Mouse (Mus musculus) cerebellum, postnatal 4 days (tissue): Measurements from ENCODE around the gene Golgb1.
"Not testable (repeated sequence)": the region's sequence is repeated elsewhere in the genome, so short reads cannot be mapped to it uniquely, and the experiment has no call there.

Experiments
- DNase-seq, 2 experiments: peaks; one replicate each; pipeline ENCODE4 v3.0.0; 2022; ENCODE audit warnings: low spot score in 2 of 2, mixed read lengths in 1 of 2

Golgb1 gene

GRCm38 (mm10) chr16:36874583-36875275, at the start of gene Golgb1, which contains the start of gene Eaf2:
Gene Golgb1, plus strand, starts transcription at chr16:36875140.
Gene Eaf2, minus strand, starts transcription at chr16:36875003.
- peak; percentile 73 to 90 for DNase-seq

GRCm38 (mm10) chr16:36827611-36828053, 47.3 kb upstream of the Golgb1 start:
- DNase-seq: no peak

GRCm38 (mm10) chr16:36828054-36828786, 46.7 kb upstream of the Golgb1 start, which contains the start of gene Iqcb1:
Gene Iqcb1, plus strand, starts transcription at chr16:36828385.
- peak; percentile 72 to 80 for DNase-seq

GRCm38 (mm10) chr16:36828820-36829219, 46.1 kb upstream of the Golgb1 start:
- DNase-seq: no peak

- not testable (repeated sequence) for DNase-seq
Measured at GRCm38 (mm10) chr16:36846894-36847293, 28.0 kb upstream of the Golgb1 start.

- DNase-seq: no peak
Measured at GRCm38 (mm10) chr16:36851202-36851601, 23.7 kb upstream of the Golgb1 start.

- DNase-seq: no peak
Measured at GRCm38 (mm10) chr16:36863585-36863984, 11.4 kb upstream of the Golgb1 start.

- DNase-seq: no peak
Measured at GRCm38 (mm10) chr16:36869442-36869841, 5.5 kb upstream of the Golgb1 start.

GRCm38 (mm10) chr16:36875276-36875851, 424 bp downstream of the Golgb1 start:
- DNase-seq: peak in 1 of 2 experiments; percentile 26

- no peak for DNase-seq
Measured at GRCm38 (mm10) chr16:36877316-36877715, 2.4 kb downstream of the Golgb1 start.

GRCm38 (mm10) chr16:36882737-36883343, 7.9 kb downstream of the Golgb1 start:
- DNase-seq: no peak

- peak; percentile 29 to 54 for DNase-seq
Measured at GRCm38 (mm10) chr16:36884881-36885280, 9.9 kb downstream of the Golgb1 start.

GRCm38 (mm10) chr16:36885912-36886311, 11.0 kb downstream of the Golgb1 start:
- no peak for DNase-seq

GRCm38 (mm10) chr16:36887546-36887945, 12.6 kb downstream of the Golgb1 start:
- DNase-seq: no peak

GRCm38 (mm10) chr16:36890559-36890958, 15.6 kb downstream of the Golgb1 start:
- DNase-seq: no peak

- no peak for DNase-seq
Measured at GRCm38 (mm10) chr16:36891415-36891814, 16.5 kb downstream of the Golgb1 start.

GRCm38 (mm10) chr16:36893317-36893716, 18.4 kb downstream of the Golgb1 start:
- no peak for DNase-seq

GRCm38 (mm10) chr16:36896712-36897111, 21.8 kb downstream of the Golgb1 start:
- no peak for DNase-seq

- DNase-seq: no peak
Measured at GRCm38 (mm10) chr16:36903156-36903555, 28.2 kb downstream of the Golgb1 start.

GRCm38 (mm10) chr16:36911909-36912308, 37.0 kb downstream of the Golgb1 start:
- DNase-seq: no peak

- no peak for DNase-seq
Measured at GRCm38 (mm10) chr16:36912311-36912710, 37.4 kb downstream of the Golgb1 start.

GRCm38 (mm10) chr16:36914195-36914594, 39.3 kb downstream of the Golgb1 start:
- DNase-seq: no peak
